Mouse (Mus musculus) layer of hippocampus, adult 8-10 months (tissue): ENCODE measurements around the gene Fam162b. TPM values are rescaled to one million over a fixed set of nuclear protein-coding genes. Genes with fewer than 3 reads are reported as not detected.

Experiments
- DNase-seq, 2 experiments: peaks; one replicate each; pipeline ENCODE4 v3.0.0; 2022; ENCODE audit warnings: low spot score in 2 of 2
- total RNA-seq, 4 experiments: library from RNA; stranded (reverse); gene quantifications; 2 replicates each; pipeline ENCODE4 v1.2.4; 2022

Fam162b gene
- not detected for total RNA-seq

DNA sequence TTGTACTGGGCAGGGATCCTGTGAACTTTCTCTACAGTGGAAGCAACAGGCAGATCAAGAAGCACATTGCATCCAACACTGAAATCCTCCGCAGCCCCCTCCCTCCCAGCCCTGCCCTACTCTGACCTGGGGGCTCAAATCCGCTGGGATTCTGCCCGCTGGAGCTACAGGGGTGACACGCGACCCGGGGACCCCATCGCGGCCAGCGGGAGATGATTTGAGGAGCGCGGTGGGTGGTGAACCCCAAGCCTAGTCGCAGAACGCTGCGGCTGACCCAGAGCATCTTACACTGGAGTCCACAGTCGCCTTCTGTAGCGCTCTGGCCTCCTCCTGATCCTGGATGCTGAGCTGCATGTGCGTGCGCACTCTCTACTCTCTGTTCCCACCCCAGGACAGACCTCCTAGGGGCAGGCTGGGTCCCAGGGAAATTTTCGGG, at the start of gene Fam162b:
Gene Fam162b, minus strand, starts transcription at position 379 of the 436 bp plus-strand sequence.
- DNase-seq: no peak

DNA sequence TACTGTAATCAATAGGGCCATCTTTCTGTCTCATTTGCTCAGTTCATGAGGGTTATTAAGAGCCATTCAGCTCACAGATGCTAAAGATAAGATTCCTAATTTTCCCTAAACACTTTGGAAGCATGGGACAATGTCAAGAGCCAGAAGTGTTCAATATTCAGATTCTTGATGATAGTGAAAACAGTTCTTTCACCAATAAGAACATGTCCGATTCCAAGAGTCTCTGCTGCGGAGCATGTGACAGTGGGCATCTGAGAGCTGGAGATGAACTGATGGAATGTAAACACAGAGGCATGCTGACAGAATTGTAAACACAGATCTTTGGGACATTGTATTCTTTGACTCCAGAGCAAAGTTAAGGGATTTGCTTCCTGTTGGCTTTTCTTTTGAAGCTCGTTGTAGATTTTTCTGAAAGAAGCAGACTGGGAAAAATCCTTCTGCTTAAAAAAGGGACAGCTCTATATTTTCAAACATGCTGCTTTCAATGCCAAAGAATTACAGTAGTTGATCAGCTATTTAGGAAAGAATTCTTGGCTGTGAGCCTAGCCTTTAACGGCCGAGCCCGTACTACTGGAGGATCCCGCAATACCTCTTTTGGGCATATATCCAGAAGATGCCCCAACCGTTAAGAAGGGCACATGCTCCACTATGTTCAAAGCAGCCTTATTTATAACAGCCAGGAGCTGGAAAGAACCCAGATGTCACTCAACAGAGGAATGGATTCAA, 41.3 kb upstream of the Fam162b start, which contains the start of gene Gprc6a:
Gene Gprc6a, minus strand, starts transcription at position 51 of the 726 bp plus-strand sequence.
- no peak for DNase-seq

DNA sequence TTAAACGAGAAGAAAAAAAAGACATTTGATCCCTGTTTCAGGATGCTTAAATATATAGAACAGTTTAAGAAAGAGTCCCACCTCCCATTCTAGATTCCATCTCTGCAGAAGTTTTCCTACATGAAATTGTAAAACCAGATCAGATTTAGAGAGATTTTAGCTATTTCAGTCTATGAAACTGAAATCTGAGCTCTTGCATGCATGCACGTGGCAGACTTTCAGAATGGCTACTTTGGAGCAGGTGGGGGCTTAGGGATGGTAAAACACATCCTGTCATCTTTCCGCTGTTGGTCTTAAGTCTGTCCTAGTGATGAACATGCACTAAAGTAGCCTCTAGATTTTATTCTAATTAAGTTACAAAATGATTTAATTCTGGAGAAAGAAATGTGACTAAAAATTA, 30.9 kb upstream of the Fam162b start:
- DNase-seq: no peak

DNA sequence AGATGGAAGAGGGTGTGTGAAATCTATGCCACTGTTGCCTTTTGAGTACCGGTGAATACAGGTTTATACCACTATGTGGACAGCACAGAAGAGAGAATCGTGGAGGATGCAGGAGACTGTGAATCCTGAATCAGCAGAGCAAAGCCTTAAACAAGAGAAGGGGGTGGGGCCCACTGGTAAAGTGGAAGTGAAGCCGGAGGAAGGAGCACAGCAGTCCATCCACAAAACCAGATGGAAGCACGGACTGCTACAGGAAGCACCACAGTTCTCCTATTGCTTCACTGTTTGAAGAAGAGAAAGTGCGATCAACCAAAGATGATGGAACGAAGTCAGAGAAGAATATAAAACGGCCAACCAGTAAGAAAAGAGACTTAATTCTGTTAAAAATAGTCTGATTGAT, 29.8 kb upstream of the Fam162b start:
- no peak for DNase-seq

DNA sequence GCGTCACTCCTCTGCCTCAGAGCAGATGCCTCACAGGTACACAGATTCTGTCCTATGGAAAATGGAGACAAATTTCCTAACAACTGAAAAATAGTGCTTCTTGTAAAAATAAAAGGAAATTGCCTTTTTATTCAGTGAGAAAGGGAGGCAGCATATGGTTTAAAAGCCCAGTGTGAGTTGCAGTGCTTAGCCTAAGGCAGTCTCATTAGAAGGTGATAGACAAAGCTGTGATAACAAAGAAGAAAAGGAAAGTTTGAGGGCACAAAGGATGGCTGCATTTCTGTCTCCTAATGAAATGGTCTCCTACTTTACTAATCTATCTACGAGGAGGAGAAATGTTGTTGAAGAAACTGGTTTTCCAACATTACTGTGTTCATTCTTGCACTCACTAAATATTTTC, 28.2 kb upstream of the Fam162b start:
- no peak for DNase-seq

DNA sequence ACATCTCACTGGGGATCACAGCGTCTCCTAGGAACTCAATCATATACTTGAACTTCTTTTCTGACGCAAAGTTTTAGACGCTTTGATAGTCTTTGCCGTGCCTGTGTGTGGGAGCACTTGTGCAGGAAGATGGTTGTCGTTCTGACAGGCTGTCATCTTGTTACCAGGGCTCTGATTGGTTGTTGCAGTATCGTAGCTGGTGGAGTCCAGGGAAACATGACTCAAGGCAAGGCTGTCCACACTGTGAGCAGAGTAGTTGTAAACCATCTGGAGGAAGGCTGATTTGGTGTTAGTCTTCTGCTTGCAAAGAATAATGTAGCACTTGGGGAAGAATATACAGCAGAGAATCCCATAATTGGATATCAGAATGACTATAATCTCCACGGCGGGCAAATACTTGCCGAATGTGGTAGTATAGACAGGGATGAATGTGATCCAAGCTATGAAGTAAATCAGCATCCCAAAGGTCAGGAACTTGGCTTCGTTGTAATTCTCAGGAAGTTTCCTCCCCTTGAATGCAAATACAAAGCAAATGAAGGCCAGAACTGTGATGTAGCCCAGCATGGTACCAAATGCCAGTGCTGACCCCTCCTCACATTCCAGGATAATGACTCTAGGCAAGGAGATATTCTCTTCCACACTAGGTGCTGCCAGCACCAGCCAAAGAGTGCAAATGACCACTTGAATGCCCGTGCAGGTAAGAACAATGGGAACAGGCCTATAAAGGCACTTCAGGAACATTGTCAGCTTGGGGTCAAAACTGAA, 24.7 kb upstream of the Fam162b start:
- peak in 1 of 2 experiments; percentile 2 for DNase-seq

DNA sequence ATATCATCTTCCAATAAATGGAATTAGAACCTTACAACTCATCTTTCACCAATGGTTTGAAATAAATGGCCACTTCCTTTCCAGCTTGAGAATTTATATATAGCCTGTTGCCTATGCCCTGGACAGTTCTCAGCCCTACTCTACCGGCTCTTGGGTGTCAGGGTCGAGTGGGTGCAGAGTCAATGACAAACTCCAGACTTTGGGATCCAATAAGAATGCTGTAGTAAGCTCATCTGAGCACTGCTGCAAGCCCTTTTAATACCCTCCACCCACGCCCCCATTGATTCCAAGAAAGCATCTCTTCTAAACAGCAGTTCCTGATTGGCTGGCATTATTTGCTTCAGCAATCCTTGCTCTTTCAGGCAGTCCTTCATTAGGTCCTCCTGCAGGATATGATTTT, 23.1 kb upstream of the Fam162b start:
- no peak for DNase-seq

DNA sequence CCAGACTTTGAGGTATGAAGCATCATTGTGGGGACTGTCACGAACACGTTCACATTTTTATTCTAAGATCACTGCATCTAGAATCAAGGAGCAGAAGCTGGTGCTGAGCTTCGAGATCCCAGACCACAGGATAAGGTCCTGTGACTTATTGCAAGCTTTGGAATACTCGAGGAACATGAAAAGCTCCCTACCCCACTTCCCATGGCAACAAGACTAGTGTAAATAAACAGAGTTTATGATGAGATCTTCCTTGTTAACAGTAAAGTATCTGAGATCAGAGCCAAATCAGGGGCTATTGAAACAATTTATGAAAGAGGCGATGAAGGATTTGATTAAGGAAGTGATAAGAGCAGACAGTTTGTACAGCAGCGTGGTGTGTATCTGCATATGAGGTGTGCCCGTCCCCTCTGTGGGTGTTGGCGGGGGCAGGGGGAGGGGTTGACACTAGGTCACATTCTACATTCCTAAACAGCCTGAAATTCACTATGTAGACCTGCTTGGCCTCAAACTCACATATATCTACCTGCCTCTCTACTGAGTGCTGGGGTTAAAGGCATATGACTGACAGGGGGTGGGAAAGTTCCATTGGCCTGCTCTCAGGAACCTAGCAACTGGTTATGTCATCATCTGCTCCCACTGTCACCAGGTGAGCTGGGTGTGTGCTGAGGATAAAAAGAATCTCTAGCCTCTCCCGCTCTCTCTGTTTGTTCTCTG, 21.8 kb upstream of the Fam162b start:
- no peak for DNase-seq

DNA sequence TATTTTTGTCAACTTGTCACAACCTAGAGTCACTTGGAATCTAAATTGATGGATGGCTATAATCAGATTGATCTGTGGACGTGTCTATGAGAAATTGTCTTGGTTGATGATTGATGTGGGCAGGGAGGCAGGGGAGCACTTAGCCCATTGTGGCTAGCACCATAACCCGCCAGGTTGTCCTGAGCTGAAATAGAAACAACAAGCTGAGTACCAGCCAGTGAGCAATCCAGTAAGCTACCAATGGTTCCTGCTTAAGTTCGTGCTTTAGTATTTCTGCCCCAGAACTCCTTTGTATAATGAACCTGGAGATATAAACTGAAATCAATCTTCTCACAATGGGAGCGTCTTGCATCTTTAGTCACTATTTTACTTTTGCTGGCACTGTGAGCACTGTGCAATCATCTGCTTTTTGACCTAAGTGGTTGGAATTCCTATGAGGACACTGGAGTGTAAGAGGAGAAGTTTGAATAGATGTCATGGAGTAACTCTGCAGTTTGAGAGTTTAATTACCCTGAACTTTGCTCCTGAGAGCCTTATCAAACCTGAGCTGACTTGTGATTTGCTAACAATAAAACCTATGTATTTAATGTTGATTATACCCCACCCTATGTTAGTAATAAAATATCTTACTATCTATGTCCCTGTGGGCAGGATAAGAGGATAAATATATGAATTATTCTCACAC, 19.6 kb upstream of the Fam162b start:
- DNase-seq: no peak

DNA sequence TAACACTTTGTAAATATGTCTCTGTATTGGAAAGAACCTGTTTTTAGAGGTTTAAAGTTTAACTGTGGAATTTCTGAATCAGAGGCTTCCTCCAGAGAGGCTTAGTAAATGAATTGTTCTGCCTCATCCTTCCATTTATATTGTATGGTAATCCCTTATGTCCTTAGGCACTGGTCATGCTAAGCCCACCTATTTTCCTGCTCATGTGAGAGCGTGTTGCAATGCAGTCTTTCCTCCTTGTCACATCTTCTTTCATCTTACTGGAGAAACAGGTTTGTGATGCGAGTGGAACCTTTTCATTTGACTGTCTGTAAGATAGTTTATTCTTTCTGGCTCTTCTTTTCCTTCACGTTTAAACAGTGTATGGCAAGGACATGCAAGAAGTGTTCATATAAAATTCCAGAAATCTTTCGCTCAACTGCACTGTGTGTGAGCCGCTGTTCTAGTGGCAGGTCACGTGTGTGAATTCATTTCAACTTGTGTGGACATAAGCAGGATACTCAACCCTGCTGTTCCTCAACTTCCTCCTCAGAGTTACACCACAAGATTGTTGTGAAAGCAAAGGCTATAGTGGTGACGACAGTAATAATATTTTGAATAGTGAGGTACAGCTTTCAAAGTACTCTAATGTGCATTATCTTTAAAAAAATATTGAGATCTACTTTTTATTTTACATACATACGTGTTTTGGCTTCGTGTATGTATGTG, 6.8 kb upstream of the Fam162b start:
- no peak for DNase-seq

DNA sequence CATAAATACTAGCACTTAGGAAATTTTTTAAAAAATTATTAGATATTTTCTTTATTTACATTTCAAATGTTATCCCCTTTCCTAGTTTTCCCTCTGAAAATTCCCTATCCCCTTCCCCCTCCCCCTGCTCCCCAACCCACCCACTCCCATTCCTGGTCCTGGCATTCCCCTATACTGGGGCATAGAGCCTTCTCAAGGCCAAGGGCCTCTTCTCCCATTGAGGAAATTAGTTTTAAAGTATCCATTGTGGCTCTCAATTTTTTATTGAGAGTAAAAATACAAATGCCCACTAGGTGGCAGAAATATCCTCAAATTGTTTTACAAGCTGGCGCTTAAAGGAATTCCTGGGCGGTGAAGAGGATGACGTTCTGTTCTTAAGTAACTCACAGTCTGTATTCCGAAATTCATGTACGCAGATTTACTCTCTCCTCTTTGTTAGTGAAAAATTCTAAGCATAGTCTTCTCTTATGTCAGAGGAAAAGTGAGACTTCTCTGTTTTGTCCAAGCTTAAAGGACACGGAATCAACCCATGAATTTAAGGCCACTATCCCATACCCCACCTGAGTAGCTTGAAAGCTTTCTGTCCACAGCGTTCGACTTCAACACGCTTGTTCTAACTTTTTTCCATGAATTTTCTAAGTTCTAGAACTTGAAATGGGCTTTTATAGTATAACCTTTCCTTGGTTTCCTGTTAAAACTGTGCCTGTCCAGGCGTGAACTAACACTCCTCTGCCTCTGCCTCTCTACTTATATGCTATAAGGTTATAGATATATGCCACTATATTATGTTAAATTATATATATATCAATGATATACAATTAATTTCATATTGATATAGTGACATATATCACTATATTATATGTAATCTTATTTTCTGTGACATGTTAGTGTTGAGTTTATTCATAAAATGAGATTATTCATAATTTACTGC, 4.9 kb upstream of the Fam162b start:
- DNase-seq: no peak

DNA sequence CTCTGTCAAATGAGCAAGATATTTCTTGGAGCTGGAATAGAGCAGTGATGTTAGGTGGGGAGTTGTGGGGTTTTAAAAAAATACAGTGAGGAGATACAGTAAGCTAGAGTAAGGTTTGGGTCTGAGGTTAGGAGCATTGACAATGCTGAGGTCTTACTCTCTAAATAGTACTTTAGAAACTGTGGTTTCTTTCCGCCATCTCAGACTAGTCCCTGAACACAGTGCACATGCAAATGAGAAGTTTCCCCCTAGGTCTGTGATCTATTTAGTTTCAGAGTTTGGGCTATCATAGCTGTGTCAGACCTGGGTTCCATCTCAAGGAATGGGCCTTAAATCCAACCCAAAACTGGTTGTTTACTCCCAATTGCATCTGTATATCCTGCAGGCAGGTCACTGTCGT, 1.3 kb upstream of the Fam162b start:
- DNase-seq: no peak

DNA sequence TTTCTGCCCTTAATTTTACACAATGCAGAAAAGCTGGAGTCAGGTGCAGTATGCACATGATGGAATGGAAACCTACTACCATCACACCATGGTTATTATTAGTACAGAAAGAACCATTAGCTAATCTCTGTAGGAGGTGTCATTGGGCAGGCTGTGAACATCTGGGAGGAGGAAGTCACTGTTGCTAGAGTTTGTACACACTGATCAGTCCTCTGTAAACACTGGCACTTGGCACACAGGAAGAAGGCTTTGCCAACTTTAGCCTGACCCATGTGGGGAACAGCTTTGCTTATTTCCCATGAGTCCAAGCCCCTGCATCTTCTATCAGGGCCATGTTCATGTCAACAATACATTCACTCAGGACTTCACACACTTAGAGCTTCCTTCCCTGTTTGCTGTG, 5.4 kb downstream of the Fam162b start:
- DNase-seq: no peak

DNA sequence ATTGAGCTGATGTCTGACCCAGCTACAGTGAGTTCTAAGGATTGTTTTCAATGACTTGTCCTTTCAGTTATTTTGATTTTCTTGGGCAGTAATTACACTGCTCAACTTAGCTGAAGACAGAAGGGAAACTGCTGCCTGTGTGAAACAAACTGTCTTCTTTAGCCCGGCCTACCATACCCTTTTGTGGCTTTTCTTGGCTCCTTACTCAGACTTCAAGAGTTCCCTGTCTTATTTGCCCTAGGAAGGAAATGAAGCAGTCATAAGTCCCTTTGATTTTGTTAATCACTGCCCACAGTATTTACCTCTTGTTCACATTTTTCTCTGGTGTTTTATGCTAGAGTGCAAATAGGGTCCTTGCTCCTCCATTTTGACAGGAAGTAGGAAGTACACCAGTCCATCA, 5.9 kb downstream of the Fam162b start:
- no peak for DNase-seq

DNA sequence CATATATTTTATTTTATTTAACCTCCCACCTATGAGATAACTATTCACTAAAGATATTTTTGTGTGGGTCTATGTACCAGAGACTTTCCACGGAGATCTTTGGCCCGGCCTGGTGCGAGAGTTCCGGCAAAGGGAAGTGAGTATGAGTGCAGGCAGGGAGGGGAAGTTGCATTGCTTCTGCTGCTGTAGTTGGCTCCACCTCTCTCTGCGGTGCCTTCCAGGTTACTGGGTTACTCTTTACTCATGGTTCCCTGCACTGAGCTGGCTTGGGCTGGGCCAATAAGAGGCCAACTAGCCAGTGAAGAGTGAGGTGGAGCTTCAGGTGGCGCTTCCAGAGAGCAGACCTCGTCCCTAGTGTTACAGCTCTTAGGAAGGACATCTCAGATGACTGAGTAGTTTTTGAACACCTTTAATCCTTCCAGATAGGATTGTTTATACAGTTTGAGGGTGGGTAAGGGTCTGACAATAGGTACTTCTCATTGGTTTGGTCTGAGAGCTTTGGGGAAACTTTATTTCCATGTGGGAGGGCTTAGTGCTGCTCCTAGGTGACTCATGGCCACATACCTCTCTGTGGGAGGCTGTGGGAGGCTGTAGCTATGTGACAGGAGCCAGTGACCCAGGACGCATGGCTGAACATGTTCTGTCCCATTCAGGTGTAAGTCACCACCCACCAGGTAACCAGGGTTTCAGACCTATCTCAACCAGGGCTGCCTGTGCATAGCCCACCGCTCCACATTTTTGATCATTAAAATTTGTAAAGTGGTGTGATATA, 18.9 kb downstream of the Fam162b start:
- no peak for DNase-seq

DNA sequence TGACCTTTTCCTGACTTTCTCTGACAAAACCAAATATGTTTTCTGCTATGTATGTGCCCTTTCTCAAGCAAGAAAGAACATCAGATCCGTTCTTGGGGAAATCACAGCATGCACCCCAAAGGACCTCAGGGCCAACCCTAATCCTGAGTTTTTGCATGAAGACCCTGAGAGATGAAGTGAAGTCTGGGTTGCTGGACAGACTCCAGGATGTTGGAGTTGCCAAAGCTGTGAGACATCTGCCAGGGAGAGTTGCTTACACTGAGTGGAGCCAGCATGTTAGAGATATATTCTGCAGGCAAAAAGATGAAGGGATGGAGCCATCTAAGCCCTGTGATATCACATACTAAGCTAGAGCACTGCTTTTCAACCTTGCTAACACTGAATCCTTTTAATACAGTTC, 34.3 kb downstream of the Fam162b start:
- DNase-seq: no peak

DNA sequence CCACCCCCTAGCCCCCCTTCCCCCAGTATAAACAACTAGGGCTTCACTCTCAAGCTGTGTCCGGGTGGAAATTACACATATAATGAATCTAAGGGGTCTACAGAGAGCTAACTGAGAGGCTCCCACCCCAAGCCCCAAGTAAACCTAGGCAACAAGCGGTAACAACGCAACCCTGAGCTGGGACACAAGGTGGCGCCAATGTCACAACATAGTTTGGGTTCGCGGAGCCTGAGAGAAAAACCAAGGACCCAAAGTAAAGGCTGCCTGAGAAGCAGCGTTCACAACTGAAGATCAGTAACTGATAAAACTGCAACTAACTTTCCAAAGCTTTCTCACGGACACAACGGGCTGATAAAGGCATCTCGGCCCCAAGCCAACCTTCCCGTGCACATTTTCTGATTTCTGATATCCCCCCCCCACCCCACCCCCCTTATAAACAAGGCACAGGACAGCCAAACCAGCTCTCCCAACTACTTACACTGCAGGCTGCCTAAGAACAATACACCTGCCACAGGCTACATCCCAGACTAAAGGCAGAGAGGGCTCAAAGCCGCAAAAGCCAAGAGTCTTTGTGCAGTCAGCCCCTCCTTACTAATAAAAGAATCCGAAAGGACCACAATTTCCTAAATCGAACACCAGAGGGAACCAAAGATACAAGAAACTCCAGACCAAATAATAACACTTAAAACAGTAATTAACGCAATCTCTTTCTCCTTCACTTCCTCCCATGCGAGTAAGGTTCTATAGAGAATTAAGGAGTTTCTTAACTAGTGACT, 36.8 kb downstream of the Fam162b start:
- peak; percentile 28 to 72 for DNase-seq
